Mouse (Mus musculus): Measurements from ENCODE around the gene Tbc1d16. TPM values are rescaled to one million over a fixed set of nuclear protein-coding genes. Genes with fewer than 3 reads are reported as not detected.

Tbc1d16 gene
- polyA plus RNA-seq, 1 experiment from 2014 or later, result 7.4 TPM

DNA sequence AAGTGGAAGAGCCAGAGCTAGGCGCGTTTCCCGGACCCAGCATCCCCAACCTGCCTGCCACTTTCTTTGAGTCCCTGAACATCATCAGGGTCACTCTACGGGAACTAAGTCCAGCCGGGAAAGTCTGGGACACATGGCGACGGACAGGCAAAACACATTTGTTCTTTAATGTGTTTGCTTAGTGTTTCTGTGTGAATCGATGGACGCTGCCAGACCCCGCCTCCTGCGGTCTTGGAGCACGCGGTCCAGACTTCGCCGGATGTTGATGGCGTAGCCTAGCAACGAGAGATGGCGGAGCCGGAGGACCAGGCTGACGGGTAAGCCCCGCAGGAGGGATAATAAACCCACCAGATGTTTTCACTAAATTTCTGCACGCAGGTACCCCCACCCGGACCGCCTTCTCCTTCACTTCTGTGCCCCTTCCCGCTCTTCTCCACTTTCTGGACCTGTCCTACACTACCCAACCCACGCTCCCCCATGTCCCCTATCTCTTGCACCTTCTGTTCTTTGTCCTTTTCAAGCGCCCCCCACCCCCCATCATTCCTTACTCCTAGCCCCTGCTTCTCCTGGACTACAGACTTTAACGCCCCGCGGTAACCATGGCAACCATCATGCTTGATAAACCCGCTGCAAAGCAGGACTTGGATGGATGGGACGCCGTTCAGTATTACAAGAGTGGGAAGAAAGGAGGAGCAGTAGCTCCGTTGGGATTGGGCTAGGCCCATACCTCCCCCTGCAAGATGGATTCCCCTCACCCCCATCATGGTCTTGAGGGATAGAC is 737 bp upstream of the Tbc1d16 start:
- DNase-seq (ENCODE audit: low spot score), result peak; percentile 91
- 2% methylated on average over 34 of the region's 34 CpGs for WGBS
- Histone ChIP-seq H3K27ac (peak overlapping the region; percentile 92), H3K36me3 (no peaks in the 10 kb centered on the region), H3K27me3 (ENCODE audit: insufficient read depth, poor library complexity, severe bottlenecking) (peaks cover 6% of the 10 kb centered on the region; the same call in 1 of the 2 replicates), H3K4me3 (peak overlapping the region; percentile 85), H3K9me3 (no peaks in the 10 kb centered on the region), H3K4me1 (peaks cover 32% of the 10 kb centered on the region)

DNA sequence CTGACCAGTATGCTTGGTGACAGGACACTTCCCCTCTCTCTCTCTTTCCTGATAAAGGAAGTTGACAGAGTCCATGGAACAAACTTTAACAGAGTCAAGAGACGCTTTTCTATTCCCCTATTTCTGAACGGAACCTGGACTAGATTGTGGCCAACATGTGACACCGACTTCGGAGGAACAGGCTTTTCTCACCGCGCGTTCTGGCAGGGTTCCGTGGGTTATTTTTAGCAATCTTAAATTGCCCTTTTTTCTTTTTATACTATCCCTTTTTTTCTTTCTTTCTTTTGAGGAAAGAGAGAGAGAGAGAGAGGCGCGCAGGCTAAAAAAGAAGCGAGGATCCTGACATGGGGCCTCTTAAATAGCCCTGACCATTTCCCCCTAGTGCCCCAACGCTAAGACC is 708 bp downstream of the Tbc1d16 start:
- peaks cover 43% of the 10 kb centered on the region for H3K4me1 ChIP-seq
- no peak for DNase-seq (ENCODE audit: low spot score)
- H3K36me3 ChIP-seq, result no peaks in the 10 kb centered on the region; the same call in 1 of the 2 replicates
- H3K27me3 ChIP-seq (ENCODE audit: insufficient read depth, poor library complexity, severe bottlenecking), result peaks cover 6% of the 10 kb centered on the region; the same call in 1 of the 2 replicates
- H3K27ac ChIP-seq, result peak overlapping the region; percentile 92
- H3K4me3 ChIP-seq, result peak overlapping the region; percentile 85
- 2% methylated on average over 12 of the region's 12 CpGs for WGBS
- H3K9me3 ChIP-seq, result no peaks in the 10 kb centered on the region

DNA sequence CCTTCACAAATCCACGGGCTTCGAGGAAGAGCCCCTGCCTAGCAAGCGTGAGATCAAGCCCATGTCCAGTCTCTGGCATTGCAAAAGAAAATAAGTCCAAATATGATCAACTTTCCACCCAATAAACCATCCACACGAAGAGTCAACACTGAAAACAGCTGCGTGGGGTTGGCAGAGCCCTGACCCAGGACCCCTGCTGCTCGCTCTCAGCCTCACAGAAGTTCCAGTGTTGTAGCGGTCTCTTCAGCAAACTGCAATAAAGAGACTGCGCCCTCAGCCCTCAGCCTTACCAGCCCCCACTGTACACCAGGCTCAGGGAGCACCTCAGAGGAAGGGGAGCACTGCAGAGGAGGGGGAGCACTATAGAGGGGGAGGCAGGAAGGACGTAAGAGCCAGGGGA is 2.7 kb downstream of the Tbc1d16 start:
- 83% methylated on average over 9 of the region's 9 CpGs for WGBS
- Histone ChIP-seq H3K9me3 (no peaks in the 10 kb centered on the region), H3K36me3 (no peaks in the 10 kb centered on the region; the same call in none of the 2 replicates), H3K4me3 (no peak overlapping the region), H3K27ac (no peak overlapping the region), H3K27me3 (ENCODE audit: insufficient read depth, poor library complexity, severe bottlenecking) (peaks cover 6% of the 10 kb centered on the region; the same call in 1 of the 2 replicates), H3K4me1 (peaks cover 55% of the 10 kb centered on the region)
- DNase-seq (ENCODE audit: low spot score), result no peak

GRCm38 (mm10) chr11:119224926-119225325 is 3.4 kb downstream of the Tbc1d16 start:
- peaks cover 3% of the 10 kb centered on the region; the same call in 1 of the 2 replicates for H3K27me3 ChIP-seq (ENCODE audit: insufficient read depth, poor library complexity, severe bottlenecking)
- WGBS, result 91% methylated on average over 6 of the region's 6 CpGs
- H3K4me3 ChIP-seq, result no peak overlapping the region
- H3K27ac ChIP-seq, result no peak overlapping the region
- DNase-seq (ENCODE audit: low spot score), result no peak
- peaks cover 59% of the 10 kb centered on the region for H3K4me1 ChIP-seq
- H3K36me3 ChIP-seq, result no peaks in the 10 kb centered on the region; the same call in none of the 2 replicates
- no peaks in the 10 kb centered on the region for H3K9me3 ChIP-seq

GRCm38 (mm10) chr11:119223124-119223890 is 5.0 kb downstream of the Tbc1d16 start:
- no peak overlapping the region for H3K27ac ChIP-seq
- 89% methylated on average over 20 of the region's 20 CpGs for WGBS
- H3K4me1 ChIP-seq, result peaks cover 58% of the 10 kb centered on the region
- 0 out of 2 replicates have a peak, but pooled peaks cover 2% of the 10 kb centered on the region for H3K27me3 ChIP-seq (ENCODE audit: insufficient read depth, poor library complexity, severe bottlenecking)
- no peaks in the 10 kb centered on the region; the same call in none of the 2 replicates for H3K36me3 ChIP-seq
- DNase-seq (ENCODE audit: low spot score), result no peak
- H3K9me3 ChIP-seq, result no peaks in the 10 kb centered on the region
- H3K4me3 ChIP-seq, result no peak overlapping the region

- 49% methylated on average over 10 of the region's 11 CpGs for WGBS
- no peak for DNase-seq (ENCODE audit: low spot score)
- H3K4me1 ChIP-seq, result peaks cover 49% of the 10 kb centered on the region
Observed at GRCm38 (mm10) chr11:119221812-119222510, 6.3 kb downstream of the Tbc1d16 start.

GRCm38 (mm10) chr11:119219816-119220465 is 8.4 kb downstream of the Tbc1d16 start:
- Histone ChIP-seq H3K27me3 (ENCODE audit: insufficient read depth, poor library complexity, severe bottlenecking) (no peaks in the 10 kb centered on the region), H3K9me3 (no peaks in the 10 kb centered on the region), H3K27ac (peak overlapping the region; percentile 64), H3K36me3 (peaks cover 2% of the 10 kb centered on the region), H3K4me3 (peak overlapping the region; percentile 24), H3K4me1 (peaks cover 64% of the 10 kb centered on the region)
- 12% methylated on average over 17 of the region's 17 CpGs for WGBS
- DNase-seq (ENCODE audit: low spot score), result no peak

More at GRCm38 (mm10) chr11:119221812-119222510, 6.3 kb downstream of the Tbc1d16 start:
- Histone ChIP-seq H3K27me3 (ENCODE audit: insufficient read depth, poor library complexity, severe bottlenecking) (0 out of 2 replicates have a peak, but pooled peaks cover 2% of the 10 kb centered on the region), H3K27ac (0 out of 2 replicates have a peak overlapping the region, but pooled peaks have one; percentile 17), H3K4me3 (no peak overlapping the region), H3K9me3 (no peaks in the 10 kb centered on the region), H3K36me3 (peaks cover 2% of the 10 kb centered on the region)

GRCm38 (mm10) chr11:119217861-119218260 is 10.4 kb downstream of the Tbc1d16 start:
- H3K4me1 ChIP-seq, result peaks cover 75% of the 10 kb centered on the region
- 90% methylated on average over 6 of the region's 6 CpGs for WGBS

DNA sequence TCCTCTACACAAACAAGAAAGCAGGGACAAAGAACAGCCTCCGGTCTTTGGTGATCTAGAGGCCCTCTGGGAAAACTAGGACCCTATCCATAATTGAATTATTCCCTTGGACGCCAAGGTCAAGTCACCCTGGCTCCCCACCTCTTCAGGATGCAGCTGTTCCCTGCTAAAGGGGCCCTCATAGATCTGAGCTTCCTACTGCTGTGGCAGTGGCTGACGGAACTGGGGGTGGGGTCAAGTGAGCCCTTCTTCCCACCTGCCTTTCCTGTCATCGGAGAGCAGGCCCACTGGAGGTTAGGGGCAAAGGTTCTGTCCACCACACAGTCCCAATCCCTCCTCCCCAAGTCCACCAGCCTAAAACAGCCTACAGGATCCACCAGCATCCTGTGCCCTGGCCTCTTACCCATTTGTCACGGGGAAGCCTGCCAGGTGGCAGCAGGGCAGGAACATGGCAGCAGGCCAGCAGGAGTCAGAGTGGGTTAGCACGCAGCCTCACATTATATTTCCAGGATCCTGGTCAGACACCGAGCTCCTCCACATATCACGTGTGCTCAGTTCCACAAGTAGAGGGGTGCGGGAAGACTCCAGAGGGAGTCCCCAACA is 12.3 kb downstream of the Tbc1d16 start:
- H3K36me3 ChIP-seq, result peaks cover 2% of the 10 kb centered on the region; the same call in 1 of the 2 replicates
- 54% methylated on average over 9 of the region's 9 CpGs for WGBS
- DNase-seq (ENCODE audit: low spot score), result no peak

More at GRCm38 (mm10) chr11:119217861-119218260, 10.4 kb downstream of the Tbc1d16 start:
- Histone ChIP-seq H3K9me3 (no peaks in the 10 kb centered on the region), H3K27me3 (ENCODE audit: insufficient read depth, poor library complexity, severe bottlenecking) (no peaks in the 10 kb centered on the region), H3K4me3 (no peak overlapping the region), H3K27ac (no peak overlapping the region), H3K36me3 (peaks cover 2% of the 10 kb centered on the region)
- no peak for DNase-seq (ENCODE audit: low spot score)

GRCm38 (mm10) chr11:119215038-119215904 is 13.0 kb downstream of the Tbc1d16 start:
- Histone ChIP-seq H3K36me3 (peaks cover 7% of the 10 kb centered on the region), H3K4me1 (peaks cover 62% of the 10 kb centered on the region), H3K27ac (peak overlapping the region; percentile 87), H3K27me3 (ENCODE audit: insufficient read depth, poor library complexity, severe bottlenecking) (0 out of 2 replicates have a peak, but pooled peaks cover 5% of the 10 kb centered on the region), H3K9me3 (no peaks in the 10 kb centered on the region), H3K4me3 (peak overlapping the region; percentile 58)
- WGBS, result 6% methylated on average over 18 of the region's 18 CpGs
- DNase-seq (ENCODE audit: low spot score), result peak; percentile 89

More for the DNA sequence above, 12.3 kb downstream of the Tbc1d16 start:
- peaks cover 63% of the 10 kb centered on the region for H3K4me1 ChIP-seq
- peak overlapping the region; percentile 87 for H3K27ac ChIP-seq
- H3K9me3 ChIP-seq, result no peaks in the 10 kb centered on the region
- H3K27me3 ChIP-seq (ENCODE audit: insufficient read depth, poor library complexity, severe bottlenecking), result no peaks in the 10 kb centered on the region
- peak overlapping the region; percentile 58 for H3K4me3 ChIP-seq
